8 mouse cellular contexts compared by ENCODE assay signal in genomic region chr9:21425556-21425945, GRCm38 (mm10). TPM values are rescaled to one million over a fixed set of nuclear protein-coding genes. Genes with fewer than 3 reads are reported as not detected.
DNase-seq lines count a peak whose midpoint lies in the region; ATAC-seq and TF ChIP-seq lines count a peak whose summit lies in the region.

No protein-coding gene starts in this region.

- no peak for TF ChIP-seq CTCF in left cerebral cortex, adult 2 months (IDR thresholded peaks at IDR 0.05)

- H3K9me3 ChIP-seq in hindbrain, embryonic 13.5 days = no peaks in the 10 kb centered on the region
- H3K9me3 ChIP-seq in midbrain, embryonic 14.5 days (ENCODE audit: control insufficient read depth, low read length) = no peaks in the 10 kb centered on the region

- peaks cover 41% of the 10 kb centered on the region for H3K4me1 ChIP-seq in hindbrain, embryonic 13.5 days (replicated peaks)
- peaks cover 28% of the 10 kb centered on the region for H3K4me1 ChIP-seq in midbrain, embryonic 14.5 days (ENCODE audit: control insufficient read depth, insufficient read depth, low read length)

- WGBS in hindbrain, embryonic 13.5 days = 8% methylated on average over 6 of the region's 6 CpGs
- WGBS in midbrain, embryonic 14.5 days = 14% methylated on average over 6 of the region's 6 CpGs

- intact Hi-C loops in left cerebral cortex, adult 2 months (cut with DNase I) = loop anchor here (5.0 kb wide), 1 partner anchor 37 kb away; no protein-coding TSS in a partner anchor
- intact Hi-C loops in left cerebral cortex, postnatal 14 days (cut with DNase I) = loop anchor here (5.0 kb wide), 1 partner anchor 37 kb away; no protein-coding TSS in a partner anchor

- peak overlapping the region; percentile 92 for H3K9ac ChIP-seq in hindbrain, embryonic 13.5 days
- H3K9ac ChIP-seq in midbrain, embryonic 14.5 days (replicated peaks; ENCODE audit: low read length) = peak overlapping the region; percentile 86

- H3K27me3 ChIP-seq in hindbrain, embryonic 13.5 days = no peaks in the 10 kb centered on the region
- H3K27me3 ChIP-seq in midbrain, embryonic 14.5 days (ENCODE audit: control insufficient read depth, insufficient read depth, low read length) = no peaks in the 10 kb centered on the region

- peak overlapping the region; percentile 93 for H3K27ac ChIP-seq in left cerebral cortex, adult 2 months
- peak overlapping the region; percentile 90; the same call in 1 of the 2 replicates for H3K27ac ChIP-seq in hindbrain, embryonic 13.5 days
- peak overlapping the region; percentile 83; the same call in 1 of the 2 replicates for H3K27ac ChIP-seq in midbrain, embryonic 14.5 days (replicated peaks; ENCODE audit: low read depth, low read length)

- H3K4me2 ChIP-seq in hindbrain, embryonic 13.5 days = peak overlapping the region; percentile 97
- peak overlapping the region; percentile 94 for H3K4me2 ChIP-seq in midbrain, embryonic 14.5 days (ENCODE audit: low read length)

- H3K4me3 ChIP-seq in left cerebral cortex, adult 2 months = peak overlapping the region; percentile 81
- peak overlapping the region; percentile 94 for H3K4me3 ChIP-seq in hindbrain, embryonic 13.5 days
- peak overlapping the region; percentile 97 for H3K4me3 ChIP-seq in midbrain, embryonic 14.5 days (replicated peaks; ENCODE audit: low read depth, low read length)

- H3K36me3 ChIP-seq in hindbrain, embryonic 13.5 days = peaks cover 10% of the 10 kb centered on the region
- peaks cover 11% of the 10 kb centered on the region for H3K36me3 ChIP-seq in midbrain, embryonic 14.5 days (ENCODE audit: control insufficient read depth, insufficient read depth, low read length)

- no peak for DNase-seq in left cerebral cortex, adult 2 months (ENCODE audit: extremely low spot score in 1 of 2, low spot score in 2 of 2)
- DNase-seq in left cerebral cortex, postnatal 14 days (ENCODE audit: low spot score in 2 of 2) = no peak
- peak; percentile 57 for DNase-seq in cerebellum, adult 8-10 months
- DNase-seq in midbrain, embryonic 14.5 days = no peak
- no peak for DNase-seq in right cerebral cortex, postnatal 4 days
- no peak for DNase-seq in frontal cortex, postnatal 10 days (ENCODE audit: low spot score in 2 of 2)
- DNase-seq in gastrocnemius, adult 18-20 months (ENCODE audit: low spot score) = no peak

- ATAC-seq in hindbrain, embryonic 13.5 days (ENCODE audit: low FRiP score) = no peak
- no peak for ATAC-seq in midbrain, embryonic 14.5 days (ENCODE audit: low FRiP score, low TSS enrichment)

RNA-seq across cellular contexts. Expression of gene Dnm2, which starts 0.8 kb away (rescaled TPM):
- 10 to 100 TPM; 56.1 to 61.0 TPM for total RNA-seq in left cerebral cortex, adult 2 months (2021)
- 10 to 100 TPM; 55.8 to 65.8 TPM for total RNA-seq in left cerebral cortex, postnatal 14 days (2021)
- 64.9 and 72.1 TPM in 2 replicates for polyA plus RNA-seq in hindbrain, embryonic 13.5 days (2015; fragmentation: Nextera tagmentation; extraction: Ambion mirVana)
- 54.5 and 56.7 TPM in 2 replicates for polyA plus RNA-seq in midbrain, embryonic 14.5 days (2014; fragmentation: Nextera tagmentation; extraction: Ambion mirVana)
- 10 to 100 TPM; 37.0 to 38.6 TPM for total RNA-seq in gastrocnemius, adult 18-20 months (2021)

RNA-seq across cellular contexts. Expression of gene Qtrt1, which starts 13.9 kb away (rescaled TPM):
- 10 to 100 TPM; 26.2 to 35.7 TPM for total RNA-seq in left cerebral cortex, adult 2 months (2021)
- total RNA-seq in left cerebral cortex, postnatal 14 days (2021) = 10 to 100 TPM; 24.3 to 26.2 TPM
- 50.6 and 54.0 TPM in 2 replicates for polyA plus RNA-seq in hindbrain, embryonic 13.5 days (2015; fragmentation: Nextera tagmentation; extraction: Ambion mirVana)
- 48.1 and 54.3 TPM in 2 replicates for polyA plus RNA-seq in midbrain, embryonic 14.5 days (2014; fragmentation: Nextera tagmentation; extraction: Ambion mirVana)
- 1 to 10 TPM; 5.8 to 6.3 TPM for total RNA-seq in gastrocnemius, adult 18-20 months (2021)

RNA-seq across cellular contexts. Expression of gene Ilf3, which starts 57.9 kb away (rescaled TPM):
- total RNA-seq in left cerebral cortex, adult 2 months (2021) = 10 to 100 TPM; 83.8 TPM
- total RNA-seq in left cerebral cortex, postnatal 14 days (2021) = 10 to 100 TPM; 69.8 to 78.8 TPM
- 253 and 276 TPM in 2 replicates for polyA plus RNA-seq in hindbrain, embryonic 13.5 days (2015; fragmentation: Nextera tagmentation; extraction: Ambion mirVana)
- 212 and 267 TPM in 2 replicates for polyA plus RNA-seq in midbrain, embryonic 14.5 days (2014; fragmentation: Nextera tagmentation; extraction: Ambion mirVana)
- 10 to 100 TPM; 17.3 to 22.2 TPM for total RNA-seq in gastrocnemius, adult 18-20 months (2021)
